ENCODE assay signal across 12 mouse cellular contexts in genomic region chrX:11907167-11907566, GRCm38 (mm10).
DNase-seq lines count a peak whose midpoint lies in the region; ATAC-seq lines count a peak whose summit lies in the region.
"Had no signal": no experiment of that assay in that cellular context is flagged by ENCODE, and none has a peak within 500 bp of the region (broad histone marks: within the 10 kb centered on the region; RNA-seq: fewer than 3 reads in every experiment).

No protein-coding gene starts in this region.

- intact Hi-C loops in heart, postnatal 14 days (cut with DNase I) = no loop called here
- intact Hi-C loops in left cerebral cortex, postnatal 36 days (cut with DNase I) = no loop called here

- DNase-seq in forebrain, embryonic 10.5 days (ENCODE audit: extremely low spot score, low spot score) = no peak
- DNase-seq in layer of hippocampus, adult 9-11 months = peak; percentile 7
- no peak for DNase-seq in layer of hippocampus, postnatal 25 days (ENCODE audit: extremely low spot score in 1 of 2, low spot score in 1 of 2)
- peak; percentile 24 for DNase-seq in MN1 (ENCODE audit: low spot score)
- peak; percentile 29 to 38 for DNase-seq in heart, postnatal 14 days
- no peak for DNase-seq in left cerebral cortex, postnatal 36 days (ENCODE audit: low spot score in 2 of 2)
- no peak for DNase-seq in c-Kit-positive CD71-positive TER-119-positive erythroid progenitor cells, embryonic 14.5 days (ENCODE audit: low spot score)
- DNase-seq: adrenal gland, adult 8-10 months; thymus, postnatal 4 days had no signal

- H3K4me1 ChIP-seq in forebrain, embryonic 13.5 days = no peaks in the 10 kb centered on the region
- H3K4me1 ChIP-seq in forebrain, embryonic 10.5 days = no peaks in the 10 kb centered on the region
- H3K4me1 ChIP-seq: limb, embryonic 13.5 days; neural tube, embryonic 13.5 days had no signal

- WGBS in forebrain, embryonic 13.5 days = 34% methylated on average over 6 of the region's 6 CpGs
- 76% methylated on average over 6 of the region's 6 CpGs for WGBS in forebrain, embryonic 10.5 days

- H3K4me3 ChIP-seq in forebrain, embryonic 13.5 days = no peak overlapping the region
- H3K4me3 ChIP-seq in forebrain, embryonic 10.5 days = no peak overlapping the region
- H3K4me3 ChIP-seq: limb, embryonic 13.5 days; neural tube, embryonic 13.5 days had no signal

- no peaks in the 10 kb centered on the region for H3K9me3 ChIP-seq in forebrain, embryonic 13.5 days (replicated peaks)
- H3K9me3 ChIP-seq in forebrain, embryonic 10.5 days = no peaks in the 10 kb centered on the region
- H3K9me3 ChIP-seq: limb, embryonic 13.5 days; neural tube, embryonic 13.5 days had no signal

- peak; percentile 74; the same call in 1 of the 2 replicates for ATAC-seq in forebrain, embryonic 13.5 days

- no peak overlapping the region for H3K4me2 ChIP-seq in forebrain, embryonic 13.5 days
- H3K4me2 ChIP-seq: limb, embryonic 13.5 days; neural tube, embryonic 13.5 days had no signal

- H3K36me3 ChIP-seq in forebrain, embryonic 13.5 days (ENCODE audit: poor library complexity, severe bottlenecking) = no peaks in the 10 kb centered on the region
- H3K36me3 ChIP-seq in forebrain, embryonic 10.5 days (replicated peaks) = no peaks in the 10 kb centered on the region
- H3K36me3 ChIP-seq: limb, embryonic 13.5 days; neural tube, embryonic 13.5 days had no signal

- H3K27me3 ChIP-seq in forebrain, embryonic 13.5 days = no peaks in the 10 kb centered on the region
- H3K27me3 ChIP-seq in forebrain, embryonic 10.5 days (ENCODE audit: poor library complexity, severe bottlenecking) = peaks cover 90% of the 10 kb centered on the region

- no peak overlapping the region for H3K27ac ChIP-seq in forebrain, embryonic 13.5 days
- no peak overlapping the region for H3K27ac ChIP-seq in forebrain, embryonic 10.5 days
- H3K27ac ChIP-seq: limb, embryonic 13.5 days; neural tube, embryonic 13.5 days had no signal

- no peak overlapping the region for H3K9ac ChIP-seq in forebrain, embryonic 13.5 days
- H3K9ac ChIP-seq: limb, embryonic 13.5 days; neural tube, embryonic 13.5 days had no signal

Comparison
In these comparisons a context has a peak if more than half of its experiments do, and no peak if none do; other contexts are left out.
1. DNase-seq: peak in layer of hippocampus, adult 9-11 months (single experiment), MN1 (single experiment) and heart, postnatal 14 days (2 of 2); none in forebrain, embryonic 10.5 days (single experiment), layer of hippocampus, postnatal 25 days (0 of 2), left cerebral cortex, postnatal 36 days (0 of 2) and c-Kit-positive CD71-positive TER-119-positive erythroid progenitor cells, embryonic 14.5 days (single experiment).